Mouse (Mus musculus) forebrain, embryonic 14.5 days (tissue): ENCODE measurements around the gene Cdc20. TPM values are rescaled to one million over a fixed set of nuclear protein-coding genes. Genes with fewer than 3 reads are reported as not detected.
A peak's percentile ranks its signal among the peaks of the same experiment; 100 is the strongest.

ENCODE experiments used
- ATAC-seq: fragments of 200-750 bp; cut with Nextera tagmentation; 2 replicates; pipeline ENCODE4 v1.8.0; 2017; ENCODE audit warnings: mild to moderate bottlenecking, moderate library complexity
- DNase-seq: peaks from one replicate; pipeline ENCODE4 v3.0.0-alpha.2; 2015; ENCODE audit warnings: low spot score
- H3K27ac ChIP-seq: fragments of 300-500 bp; sonication (generic); 2 replicates; pipeline ENCODE4 v1.5.1; 2014; ENCODE audit warnings: low read depth, mild to moderate bottlenecking, control low read depth, low read length, moderate library complexity
- H3K27me3 ChIP-seq: fragments of 300-500 bp; sonication (generic); replicated peaks from 2 replicates; pipeline ENCODE4 v1.6.1; 2014; ENCODE audit warnings: low read length, control low read depth, mixed read lengths; ENCODE audit not compliant: control insufficient read depth, insufficient read depth
- H3K36me3 ChIP-seq: fragments of 300-500 bp; sonication (generic); 2 replicates; pipeline ENCODE4 v1.6.1; 2014; ENCODE audit warnings: low read length, control low read depth; ENCODE audit not compliant: control insufficient read depth, insufficient read depth
- H3K4me1 ChIP-seq: fragments of 300-500 bp; sonication (generic); 2 replicates; pipeline ENCODE4 v1.6.1; 2014; ENCODE audit warnings: antibody characterized with exemption, low read length, control low read depth; ENCODE audit not compliant: control insufficient read depth, insufficient read depth
- H3K4me2 ChIP-seq: fragments of 300-500 bp; sonication (generic); 2 replicates; pipeline ENCODE4 v1.6.1; 2014; ENCODE audit warnings: mild to moderate bottlenecking, control low read depth, low read length
- H3K4me3 ChIP-seq: fragments of 300-500 bp; sonication (generic); 2 replicates; pipeline ENCODE4 v1.5.1; 2014; ENCODE audit warnings: low read depth, low read length, control low read depth
- H3K9ac ChIP-seq: fragments of 300-500 bp; sonication (generic); 2 replicates; pipeline ENCODE4 v1.6.1; 2014; ENCODE audit warnings: mild to moderate bottlenecking, low read length, control low read depth, moderate library complexity
- H3K9me3 ChIP-seq: fragments of 300-500 bp; sonication (generic); replicated peaks from 2 replicates; pipeline ENCODE4 v1.6.1; 2016; ENCODE audit warnings: low read length, control low read depth, mixed read lengths; ENCODE audit not compliant: control insufficient read depth
- WGBS: fragments of 180-500 bp; shearing (Covaris S2); extraction: QIAGEN DNeasy Blood & Tissue Kit; methylation state at CpG from one replicate; pipeline ENCODE4 v1.1.7; 2014; 5-methylcytosine and 5-hydroxymethylcytosine counted together
- polyA plus RNA-seq: library from polyadenylated mRNA; unstranded; fragments of >200 nt; fragmentation: Nextera tagmentation; extraction: Ambion mirVana; gene quantifications from 2 replicates; pipeline ENCODE4 v1.2.1, GENCODE M21; 2014

Cdc20 gene
- polyA plus RNA-seq, 1 experiment from 2014 or later, result 151 TPM

DNA sequence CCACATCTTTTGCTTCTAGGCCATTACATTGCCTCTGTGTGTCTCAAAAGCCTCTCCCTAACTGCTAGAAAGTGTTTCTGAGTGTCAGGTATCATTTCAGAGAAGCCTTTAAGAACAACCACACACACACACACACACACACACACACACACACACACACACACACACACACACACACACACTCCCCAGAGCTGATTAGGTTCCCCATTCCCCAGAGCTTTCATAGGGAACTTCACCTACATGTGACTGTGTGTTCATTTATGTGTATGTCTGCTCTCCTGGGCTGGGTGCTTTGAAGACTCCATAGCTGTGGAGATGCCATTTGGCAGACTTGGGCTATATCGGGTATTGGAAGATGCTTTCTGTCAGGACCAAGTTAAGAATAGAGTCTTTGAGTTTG lies 11.8 kb downstream of the Cdc20 start:
- H3K4me1 ChIP-seq, result peaks cover 8% of the 10 kb centered on the region
- H3K36me3 ChIP-seq, result peaks cover 25% of the 10 kb centered on the region
- H3K4me3 ChIP-seq, result no peak overlapping the region
- no peak overlapping the region for H3K4me2 ChIP-seq
- no peak for ATAC-seq
- no peaks in the 10 kb centered on the region for H3K27me3 ChIP-seq
- no peak overlapping the region for H3K9ac ChIP-seq
- WGBS, result 93% methylated on average over 1 of the region's 1 CpGs
- H3K27ac ChIP-seq, result no peak overlapping the region
- no peak for DNase-seq
- no peaks in the 10 kb centered on the region for H3K9me3 ChIP-seq

DNA sequence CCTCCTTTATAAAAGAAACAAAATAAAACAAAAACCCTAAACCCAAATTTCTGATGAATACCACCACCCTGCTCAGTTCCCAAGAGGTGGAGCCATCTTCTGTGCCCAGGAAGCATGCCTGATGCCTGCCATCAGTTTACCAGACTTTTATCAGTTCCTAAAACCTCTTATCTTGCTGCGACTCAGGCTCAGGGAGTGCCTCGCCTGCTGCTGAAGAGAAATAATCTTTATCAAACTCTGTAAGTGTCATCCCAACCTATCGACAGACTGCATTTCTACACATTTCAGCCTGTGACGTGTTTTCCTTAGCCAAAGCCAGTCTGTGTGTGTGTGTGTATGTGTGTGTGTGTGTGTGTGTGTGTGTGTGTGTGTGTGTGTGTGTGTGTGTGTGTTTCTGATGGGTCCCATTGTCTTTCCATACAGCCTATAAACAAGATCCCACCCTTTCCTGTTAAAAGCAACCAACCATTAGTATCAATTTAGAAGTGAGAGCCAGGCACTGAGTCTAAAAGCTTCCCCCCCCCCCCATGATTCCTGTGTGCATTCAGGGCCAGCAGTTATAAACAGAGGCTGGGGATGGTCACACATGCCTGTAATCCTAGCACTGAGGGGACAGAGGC lies 12.5 kb downstream of the Cdc20 start:
- no peak overlapping the region for H3K9ac ChIP-seq
- H3K27me3 ChIP-seq, result no peaks in the 10 kb centered on the region
- ATAC-seq (no peak), DNase-seq (no peak)
- H3K27ac ChIP-seq, result no peak overlapping the region
- no peak overlapping the region for H3K4me2 ChIP-seq
- 87% methylated on average over 4 of the region's 4 CpGs for WGBS
- H3K4me3 ChIP-seq, result no peak overlapping the region
- H3K9me3 ChIP-seq, result no peaks in the 10 kb centered on the region
- peaks cover 8% of the 10 kb centered on the region for H3K4me1 ChIP-seq
- peaks cover 32% of the 10 kb centered on the region for H3K36me3 ChIP-seq

DNA sequence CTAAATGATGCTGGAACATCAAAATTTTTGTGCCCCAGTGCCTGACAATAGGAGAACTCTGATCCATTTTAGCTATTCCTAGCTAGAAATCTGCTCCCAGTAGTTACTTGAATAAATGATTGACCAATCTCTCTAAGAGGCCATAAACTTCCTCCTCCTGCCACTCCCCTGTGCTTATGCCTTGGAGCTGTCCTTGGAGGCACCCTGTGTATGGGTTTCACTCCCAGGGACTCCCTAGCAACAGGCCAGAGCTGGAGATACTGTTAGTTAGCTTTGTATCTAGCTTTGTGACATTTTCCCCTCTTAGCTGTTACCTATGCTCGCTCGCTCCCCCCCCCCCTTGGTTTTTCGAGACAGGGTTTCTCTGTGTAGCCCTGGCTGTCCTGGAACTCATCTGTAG lies 15.8 kb downstream of the Cdc20 start:
- 92% methylated on average over 3 of the region's 3 CpGs for WGBS
- DNase-seq, result no peak
- no peaks in the 10 kb centered on the region for H3K9me3 ChIP-seq
- H3K4me1 ChIP-seq, result no peaks in the 10 kb centered on the region
- H3K4me3 ChIP-seq, result no peak overlapping the region
- H3K27me3 ChIP-seq, result no peaks in the 10 kb centered on the region
- H3K4me2 ChIP-seq, result no peak overlapping the region
- no peak overlapping the region for H3K27ac ChIP-seq
- H3K9ac ChIP-seq, result no peak overlapping the region
- H3K36me3 ChIP-seq, result peaks cover 58% of the 10 kb centered on the region
- no peak for ATAC-seq

DNA sequence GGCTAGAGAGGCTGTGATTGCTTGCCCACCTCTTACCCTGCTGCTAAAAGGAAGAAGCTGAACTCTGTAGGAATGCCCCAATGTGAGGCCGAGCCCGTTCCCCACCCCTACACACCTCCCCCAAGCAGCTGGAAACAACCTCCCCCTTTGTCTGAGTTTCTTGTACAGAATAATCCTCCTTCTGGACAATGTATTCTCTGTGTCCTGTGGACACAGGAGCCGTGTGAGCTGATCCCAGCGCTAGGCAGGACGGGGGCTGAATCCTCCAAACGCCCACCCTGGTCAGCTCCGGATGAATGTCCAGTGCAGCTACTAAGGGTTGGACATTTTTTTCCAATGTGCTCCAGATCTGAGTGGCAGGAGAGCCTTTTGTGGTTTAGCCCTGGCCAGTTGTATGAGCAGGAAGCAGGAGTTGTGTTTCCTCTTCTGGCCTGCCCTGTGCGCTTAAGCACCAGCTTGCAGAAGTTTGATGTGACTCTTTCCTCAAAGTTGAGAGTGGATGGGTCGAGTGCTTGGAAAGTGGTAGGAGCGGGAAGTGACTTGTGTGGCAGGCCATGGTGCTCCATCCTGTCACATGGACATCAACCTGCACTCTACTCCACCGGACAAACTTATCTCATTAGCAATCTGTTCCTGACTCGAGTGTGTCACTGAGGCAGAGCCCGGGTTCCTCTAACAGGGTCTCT lies 19.9 kb downstream of the Cdc20 start:
- no peak overlapping the region for H3K4me3 ChIP-seq
- no peak overlapping the region for H3K27ac ChIP-seq
- no peaks in the 10 kb centered on the region for H3K4me1 ChIP-seq
- peaks cover 92% of the 10 kb centered on the region for H3K36me3 ChIP-seq
- no peak for ATAC-seq
- no peak overlapping the region for H3K9ac ChIP-seq
- H3K27me3 ChIP-seq, result no peaks in the 10 kb centered on the region
- 80% methylated on average over 13 of the region's 13 CpGs for WGBS
- H3K9me3 ChIP-seq, result no peaks in the 10 kb centered on the region
- no peak overlapping the region for H3K4me2 ChIP-seq
- DNase-seq, result no peak

DNA sequence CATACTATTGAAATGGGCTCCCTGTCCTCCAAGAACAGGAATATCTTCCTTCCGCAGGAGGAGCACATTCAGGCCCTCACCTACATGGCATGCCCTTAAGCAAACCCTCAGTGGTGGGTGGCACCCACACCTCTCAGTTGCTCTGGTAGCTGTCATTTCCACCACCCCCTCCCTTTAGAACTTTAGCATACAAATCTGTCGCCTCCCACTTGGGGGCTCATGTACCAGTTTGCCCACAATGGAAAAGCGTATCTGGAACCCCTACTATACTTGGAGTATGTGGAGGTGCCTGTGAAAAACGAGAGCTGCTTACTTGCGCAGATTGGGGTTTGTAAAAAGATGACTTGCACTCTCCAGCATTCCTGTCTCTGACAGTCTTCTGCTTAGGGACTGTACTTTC lies 20.8 kb downstream of the Cdc20 start:
- Histone ChIP-seq H3K4me1 (no peaks in the 10 kb centered on the region), H3K27me3 (no peaks in the 10 kb centered on the region), H3K27ac (no peak overlapping the region), H3K9me3 (no peaks in the 10 kb centered on the region), H3K4me2 (no peak overlapping the region), H3K36me3 (peaks cover 92% of the 10 kb centered on the region), H3K9ac (no peak overlapping the region), H3K4me3 (no peak overlapping the region)
- 90% methylated on average over 5 of the region's 5 CpGs for WGBS
- ATAC-seq, result no peak
- no peak for DNase-seq

DNA sequence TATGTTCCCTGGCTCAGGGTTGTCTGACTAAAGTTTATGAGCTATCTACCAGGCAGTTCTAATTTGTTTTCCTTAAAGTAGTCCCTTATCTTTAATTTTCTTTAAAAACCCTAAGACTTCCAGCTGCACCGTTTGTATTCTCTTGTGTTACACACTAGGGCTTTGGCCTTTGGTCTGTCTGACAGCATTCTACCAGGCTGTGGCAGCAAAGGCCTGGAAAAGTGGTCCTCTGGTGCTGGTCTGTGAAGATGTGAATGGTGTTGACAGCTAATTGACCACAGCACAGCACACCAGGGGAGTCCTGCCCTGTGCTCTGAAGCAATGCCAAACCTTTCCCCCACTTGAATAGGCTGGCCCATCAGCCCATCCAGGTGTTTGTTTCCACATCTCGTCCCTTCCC lies 21.4 kb downstream of the Cdc20 start:
- DNase-seq (no peak), ATAC-seq (no peak)
- Histone ChIP-seq H3K9me3 (no peaks in the 10 kb centered on the region), H3K27ac (no peak overlapping the region), H3K4me3 (no peak overlapping the region), H3K4me2 (no peak overlapping the region), H3K36me3 (peaks cover 91% of the 10 kb centered on the region), H3K4me1 (no peaks in the 10 kb centered on the region), H3K27me3 (no peaks in the 10 kb centered on the region), H3K9ac (no peak overlapping the region)
- WGBS, result 86% methylated on average over 2 of the region's 2 CpGs

DNA sequence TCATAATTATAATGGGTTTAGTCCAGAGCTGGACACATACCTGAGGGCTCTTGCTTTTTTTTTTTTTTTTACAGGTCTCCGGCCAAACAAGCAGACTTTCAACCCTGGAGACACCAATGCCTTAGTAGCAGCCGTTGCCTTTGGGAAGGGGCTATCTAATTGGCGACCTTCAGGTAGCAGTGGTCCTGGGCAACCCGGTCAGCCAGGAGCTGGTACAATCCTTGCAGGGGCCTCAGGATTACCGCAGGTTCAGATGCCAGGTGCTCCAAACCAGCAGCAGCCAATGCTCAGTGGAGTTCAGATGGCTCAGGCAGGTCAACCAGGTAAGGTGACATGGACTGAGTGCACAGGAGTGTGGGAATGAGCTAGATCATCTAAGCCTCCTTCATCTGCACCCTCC lies 23.6 kb downstream of the Cdc20 start:
- no peak for ATAC-seq
- Histone ChIP-seq H3K4me2 (no peak overlapping the region), H3K27me3 (no peaks in the 10 kb centered on the region), H3K9ac (no peak overlapping the region), H3K9me3 (no peaks in the 10 kb centered on the region), H3K4me3 (no peak overlapping the region), H3K27ac (no peak overlapping the region), H3K36me3 (peaks cover 73% of the 10 kb centered on the region), H3K4me1 (peaks cover 7% of the 10 kb centered on the region)
- 100% methylated on average over 5 of the region's 5 CpGs for WGBS
- DNase-seq, result no peak

DNA sequence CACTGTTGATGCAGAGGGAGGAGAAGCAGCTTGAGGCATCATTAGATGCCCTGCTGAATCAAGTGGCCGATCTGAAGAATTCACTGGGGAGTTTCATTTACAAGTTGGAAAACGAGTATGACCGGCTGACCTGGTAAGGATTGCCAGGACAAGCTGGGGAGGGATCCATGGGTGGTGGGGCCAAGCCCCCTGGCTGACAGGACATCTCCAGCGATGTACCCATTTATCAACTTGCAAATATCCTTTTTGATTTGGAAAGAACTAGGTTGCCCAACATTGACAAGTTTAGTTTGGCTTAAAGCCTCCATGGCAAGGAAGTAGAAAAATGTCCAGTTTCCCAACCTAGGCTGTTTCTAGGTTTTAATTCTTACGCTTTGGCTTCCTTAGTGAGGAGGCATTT lies 26.3 kb downstream of the Cdc20 start:
- peaks cover 49% of the 10 kb centered on the region for H3K36me3 ChIP-seq
- 89% methylated on average over 5 of the region's 5 CpGs for WGBS

DNA sequence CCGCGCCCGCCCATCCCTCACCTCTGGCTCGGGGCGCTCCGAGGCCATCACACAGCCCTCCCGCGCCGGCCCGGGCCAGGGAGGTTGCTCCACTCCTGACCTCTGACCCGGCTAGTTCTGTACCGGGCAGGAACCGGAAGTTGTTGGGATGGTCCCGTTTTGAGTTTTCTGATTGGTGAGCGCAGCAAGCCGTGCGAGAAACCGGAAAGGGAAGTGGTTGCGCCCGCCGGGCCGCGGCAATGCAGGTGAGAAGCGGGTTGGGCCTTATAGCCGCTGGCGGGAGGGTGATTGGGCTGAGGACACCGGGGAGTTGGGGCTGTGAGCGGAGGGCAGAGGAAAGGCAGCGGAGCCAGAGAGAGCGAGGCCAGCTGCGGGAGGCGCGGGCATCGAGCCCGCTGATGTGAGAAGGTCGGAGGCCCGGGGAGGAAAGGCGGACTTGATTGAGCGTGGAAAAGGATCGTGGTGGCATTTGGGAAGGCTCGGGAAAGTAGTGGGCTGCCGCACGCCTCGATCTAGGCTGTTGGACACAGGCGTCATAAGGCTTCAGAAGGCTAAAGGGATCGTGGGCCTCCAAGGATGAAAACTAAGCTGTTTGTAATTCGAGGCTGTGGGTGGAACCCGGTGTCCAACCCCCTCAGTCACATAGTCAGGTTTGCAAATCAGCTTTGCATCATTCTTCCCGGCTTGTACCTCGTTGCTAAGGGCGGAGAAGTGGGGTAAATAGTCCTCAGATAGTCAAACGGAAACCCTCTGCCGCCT lies 27.8 kb downstream of the Cdc20 start, which contains the start of the genes Szt2 and Med8:
TSS of gene Szt2 (minus strand) at position 132 of the 759 bp plus-strand sequence.
TSS of gene Med8 (plus strand) at position 196 of the 759 bp plus-strand sequence.
- WGBS, result under 1% methylated on average over 52 of the region's 53 CpGs

More for the DNA sequence above, 26.3 kb downstream of the Cdc20 start:
- H3K27me3 ChIP-seq, result no peaks in the 10 kb centered on the region
- no peak overlapping the region for H3K4me2 ChIP-seq
- DNase-seq, result no peak
- H3K27ac ChIP-seq, result no peak overlapping the region
- H3K4me1 ChIP-seq, result peaks cover 12% of the 10 kb centered on the region
- no peak overlapping the region for H3K4me3 ChIP-seq
- no peak for ATAC-seq
- no peak overlapping the region for H3K9ac ChIP-seq
- no peaks in the 10 kb centered on the region for H3K9me3 ChIP-seq

More for the DNA sequence above, 27.8 kb downstream of the Cdc20 start, which contains the start of the genes Szt2 and Med8:
- H3K27ac ChIP-seq, result 0 out of 2 replicates have a peak within 1 kb of the TSS, but pooled peaks have one; percentile 1
- H3K9me3 ChIP-seq, result no peaks in the 10 kb centered on the region
- peak within 1 kb of the TSS; percentile 89 for H3K4me2 ChIP-seq
- H3K27me3 ChIP-seq, result no peaks in the 10 kb centered on the region
- peaks cover 12% of the 10 kb centered on the region for H3K4me1 ChIP-seq
- peak; percentile 95 for DNase-seq
- H3K36me3 ChIP-seq, result peaks cover 39% of the 10 kb centered on the region
- ATAC-seq, result peak; percentile 96
- H3K4me3 ChIP-seq, result peak within 1 kb of the TSS; percentile 95
- peak within 1 kb of the TSS; percentile 92 for H3K9ac ChIP-seq
